Mouse (Mus musculus): ENCODE results near the gene Dlg5.

The Dlg5 gene

DNA sequence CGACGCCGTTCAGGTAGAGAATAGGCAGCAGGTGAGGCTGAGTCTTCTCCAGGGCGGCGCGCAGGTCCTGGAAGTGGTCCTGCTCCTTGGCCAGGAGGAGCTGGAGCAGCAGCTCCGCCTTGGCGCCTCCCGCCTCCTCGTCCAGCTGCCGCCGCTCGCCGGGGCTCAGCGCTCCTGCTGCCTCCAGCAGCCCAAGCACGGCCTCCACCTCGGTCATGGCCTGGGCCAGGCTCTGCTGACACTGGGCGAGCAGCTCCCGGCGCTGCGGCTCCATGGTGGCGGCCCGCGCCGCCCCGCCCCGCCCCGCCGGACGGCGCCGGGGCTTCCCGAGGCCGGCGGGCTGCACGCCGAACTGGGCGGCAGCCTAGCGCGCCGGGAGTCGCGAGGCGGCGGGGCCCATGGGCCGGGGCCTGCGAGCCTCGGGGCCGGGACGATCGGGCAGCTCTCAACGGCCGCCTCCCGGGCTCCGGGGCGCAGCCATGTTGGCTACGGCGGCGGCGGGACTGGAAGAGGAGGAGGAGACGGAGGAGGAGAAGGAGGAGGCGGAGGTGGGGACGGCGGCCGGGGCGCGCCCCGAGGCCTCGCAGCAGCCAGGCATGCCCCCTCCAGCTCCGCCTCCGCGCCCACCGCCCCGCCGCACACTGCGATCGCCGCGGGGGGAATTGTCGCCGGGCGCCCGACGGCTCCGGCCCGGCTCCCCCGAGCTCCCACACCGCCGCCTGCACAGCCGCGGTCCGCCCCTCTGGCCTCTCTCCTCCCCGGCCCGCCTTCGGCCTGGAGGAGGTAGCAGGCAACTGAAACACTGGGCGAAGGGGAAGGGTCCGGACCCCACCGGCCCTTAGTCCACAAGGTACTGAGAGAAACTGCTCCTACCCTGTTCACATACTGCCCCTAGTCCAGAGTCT lies at the start of gene Dlg5:
Gene Dlg5 (minus strand): TSS at position 744 of the 905 bp plus-strand sequence.
- in situ Hi-C loops (cut with MboI; ENCODE audit: low pct_unique_long_range_greater_than_20kb in 1 of 2, low sequenced_read_pairs in 2 of 2, unreplicated experiment in 1 of 2): no loop called here

GRCm38 (mm10) chr14:24293631-24294030 lies 47.9 kb upstream of the Dlg5 start:
- in situ Hi-C loops (cut with MboI; ENCODE audit: low pct_unique_long_range_greater_than_20kb in 1 of 2, low sequenced_read_pairs in 2 of 2, unreplicated experiment in 1 of 2): loop anchor here in 1 of 2 experiments (25.0 kb wide), 1 partner anchor 731 kb away; no protein-coding TSS in a partner anchor

GRCm38 (mm10) chr14:24292914-24293313 lies 47.2 kb upstream of the Dlg5 start, which contains the start of gene E330034G19Rik:
E330034G19Rik (plus strand) TSS chr14:24293214.
- in situ Hi-C loops (cut with MboI; ENCODE audit: low pct_unique_long_range_greater_than_20kb in 1 of 2, low sequenced_read_pairs in 2 of 2, unreplicated experiment in 1 of 2): loop anchor here in 1 of 2 experiments (25.0 kb wide), 1 partner anchor 731 kb away; no protein-coding TSS in a partner anchor

GRCm38 (mm10) chr14:24290726-24291125 lies 45.0 kb upstream of the Dlg5 start:
- in situ Hi-C loops (cut with MboI; ENCODE audit: low pct_unique_long_range_greater_than_20kb in 1 of 2, low sequenced_read_pairs in 2 of 2, unreplicated experiment in 1 of 2): loop anchor here in 1 of 2 experiments (25.0 kb wide), 1 partner anchor 728 kb away; no protein-coding TSS in a partner anchor

- in situ Hi-C loops (cut with MboI; ENCODE audit: low pct_unique_long_range_greater_than_20kb in 1 of 2, low sequenced_read_pairs in 2 of 2, unreplicated experiment in 1 of 2): loop anchor here in 1 of 2 experiments (25.0 kb wide), 1 partner anchor 724 kb away; no protein-coding TSS in a partner anchor
These were observed 40.4 kb upstream of the Dlg5 start for GRCm38 (mm10) chr14:24286136-24286535.

DNA sequence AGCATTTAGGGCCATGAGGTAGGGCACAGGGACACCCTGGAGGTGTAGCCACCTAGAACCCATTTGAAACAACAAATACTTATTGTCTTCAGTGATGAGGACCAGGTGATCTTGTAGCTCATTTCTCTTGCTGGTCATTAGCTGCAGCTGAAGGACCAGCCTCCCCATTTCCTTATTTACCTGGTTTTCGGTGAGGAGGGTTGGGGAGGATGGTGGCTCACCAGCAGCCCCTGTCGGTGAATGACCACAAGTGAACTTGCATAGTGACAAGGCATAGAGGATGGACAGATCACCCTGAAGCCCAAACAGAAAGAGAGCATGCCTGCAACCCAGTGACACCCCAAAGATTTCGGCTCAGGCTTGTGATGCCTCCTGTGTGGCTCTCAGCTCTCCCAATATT lies 36.6 kb upstream of the Dlg5 start:
- in situ Hi-C loops (cut with MboI; ENCODE audit: low pct_unique_long_range_greater_than_20kb in 1 of 2, low sequenced_read_pairs in 2 of 2, unreplicated experiment in 1 of 2): loop anchor here (5.0 to 25.0 kb wide), 2 partner anchors 220 to 720 kb away; no protein-coding TSS in a partner anchor

DNA sequence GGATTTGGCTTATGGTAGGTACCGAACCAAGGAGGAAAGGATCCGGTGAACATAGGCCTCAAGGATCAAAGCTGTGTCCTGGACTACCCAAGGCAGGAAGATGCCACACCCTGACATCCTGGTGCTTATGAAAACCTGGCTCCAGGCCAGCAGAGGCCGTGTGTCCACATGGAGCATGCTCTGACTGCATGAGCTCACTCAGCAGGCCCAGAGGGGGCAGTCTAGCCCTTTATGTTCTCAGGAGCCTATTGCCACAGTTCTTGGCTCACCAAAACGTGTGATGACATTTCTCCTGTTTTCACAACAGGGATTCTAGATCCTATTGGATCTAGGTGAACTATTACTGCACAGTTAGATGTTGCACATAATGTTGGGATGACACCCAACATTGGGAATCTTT lies 35.6 kb upstream of the Dlg5 start:
- in situ Hi-C loops (cut with MboI; ENCODE audit: low pct_unique_long_range_greater_than_20kb in 1 of 2, low sequenced_read_pairs in 2 of 2, unreplicated experiment in 1 of 2): loop anchor here (5.0 to 25.0 kb wide), 2 partner anchors 219 to 719 kb away; no protein-coding TSS in a partner anchor

DNA sequence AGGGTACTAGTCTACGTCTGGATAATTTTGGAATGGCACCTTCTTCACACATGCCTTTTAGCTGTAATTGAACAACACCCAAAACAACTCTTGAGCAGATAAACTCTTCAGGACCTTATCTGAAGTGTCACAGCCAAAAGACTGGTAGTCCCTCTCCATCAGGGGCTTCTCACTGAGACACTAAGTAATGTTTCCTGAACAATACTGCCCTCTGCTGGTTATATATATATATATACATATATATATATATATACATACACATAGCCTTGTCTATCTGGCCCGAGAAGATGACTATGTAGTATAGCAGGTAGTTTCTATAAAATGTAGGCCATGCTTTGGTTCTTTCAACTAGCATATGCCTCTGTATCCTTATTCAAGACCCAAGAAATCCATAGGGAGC lies 29.8 kb upstream of the Dlg5 start:
- in situ Hi-C loops (cut with MboI; ENCODE audit: low pct_unique_long_range_greater_than_20kb in 1 of 2, low sequenced_read_pairs in 2 of 2, unreplicated experiment in 1 of 2): loop anchor here in 1 of 2 experiments (25.0 kb wide), 1 partner anchor 713 kb away; no protein-coding TSS in a partner anchor

DNA sequence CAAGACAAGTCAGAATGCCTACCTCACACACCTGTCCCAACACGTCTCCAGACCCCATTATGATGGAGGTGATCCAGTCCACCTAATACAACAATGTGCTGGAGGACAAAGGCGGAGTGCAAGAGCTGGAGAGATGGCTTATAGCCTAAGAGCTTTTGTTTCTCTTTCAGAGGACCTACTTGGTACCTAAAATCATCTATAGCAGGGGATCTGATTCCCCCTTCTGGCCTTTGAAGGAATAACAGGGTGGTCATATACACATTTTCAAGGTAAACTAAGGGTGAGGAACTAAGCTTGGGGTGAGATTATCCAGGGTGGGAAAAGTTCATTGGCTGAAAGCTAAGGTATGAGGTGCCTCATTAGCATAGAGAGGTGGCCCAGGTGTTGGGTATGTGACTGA lies 27.9 kb upstream of the Dlg5 start:
- in situ Hi-C loops (cut with MboI; ENCODE audit: low pct_unique_long_range_greater_than_20kb in 1 of 2, low sequenced_read_pairs in 2 of 2, unreplicated experiment in 1 of 2): loop anchor here (5.0 kb wide), 2 partner anchors 91 to 206 kb away; no protein-coding TSS in a partner anchor

DNA sequence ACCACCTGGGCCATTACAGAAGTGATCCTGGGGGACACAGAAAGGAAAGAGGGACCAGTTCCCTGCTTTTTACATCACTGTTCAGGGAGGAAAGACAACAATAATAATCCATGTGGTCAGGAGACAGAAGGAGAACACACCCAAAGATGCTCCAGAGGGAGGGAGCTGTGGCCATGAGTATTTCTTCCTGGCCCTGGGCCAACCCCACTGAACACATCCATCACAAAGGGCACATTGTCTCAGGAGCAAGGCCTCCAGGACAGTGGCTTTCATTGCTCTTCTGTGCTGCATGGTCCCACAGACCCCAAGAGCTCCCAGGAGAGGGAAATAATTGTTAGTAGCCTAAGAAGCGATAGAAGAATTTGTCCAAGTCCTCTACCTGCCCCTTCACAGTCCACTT lies 23.9 kb upstream of the Dlg5 start:
- in situ Hi-C loops (cut with MboI; ENCODE audit: low pct_unique_long_range_greater_than_20kb in 1 of 2, low sequenced_read_pairs in 2 of 2, unreplicated experiment in 1 of 2): no loop called here

GRCm38 (mm10) chr14:24262915-24263314 lies 17.2 kb upstream of the Dlg5 start:
- in situ Hi-C loops (cut with MboI; ENCODE audit: low pct_unique_long_range_greater_than_20kb in 1 of 2, low sequenced_read_pairs in 2 of 2, unreplicated experiment in 1 of 2): no loop called here

DNA sequence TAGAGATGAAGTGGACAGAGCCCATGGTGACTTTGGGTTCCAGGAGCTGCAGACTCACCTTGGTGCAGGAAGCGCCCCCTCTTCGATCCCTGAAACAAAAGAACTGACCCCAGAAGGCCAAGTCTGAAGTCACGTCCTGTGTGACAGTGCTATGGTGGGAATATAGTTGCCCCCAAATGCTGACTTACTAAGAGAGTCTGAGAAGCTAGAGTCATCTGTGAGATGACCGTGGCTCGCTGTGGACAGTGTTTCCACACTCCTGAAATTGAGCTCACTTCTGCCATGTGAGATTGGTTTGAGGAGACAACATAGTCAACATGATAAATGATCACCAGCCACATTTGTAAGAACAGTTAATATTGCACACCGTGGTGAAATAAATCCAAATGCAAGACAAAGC lies 16.7 kb upstream of the Dlg5 start:
- in situ Hi-C loops (cut with MboI; ENCODE audit: low pct_unique_long_range_greater_than_20kb in 1 of 2, low sequenced_read_pairs in 2 of 2, unreplicated experiment in 1 of 2): no loop called here

DNA sequence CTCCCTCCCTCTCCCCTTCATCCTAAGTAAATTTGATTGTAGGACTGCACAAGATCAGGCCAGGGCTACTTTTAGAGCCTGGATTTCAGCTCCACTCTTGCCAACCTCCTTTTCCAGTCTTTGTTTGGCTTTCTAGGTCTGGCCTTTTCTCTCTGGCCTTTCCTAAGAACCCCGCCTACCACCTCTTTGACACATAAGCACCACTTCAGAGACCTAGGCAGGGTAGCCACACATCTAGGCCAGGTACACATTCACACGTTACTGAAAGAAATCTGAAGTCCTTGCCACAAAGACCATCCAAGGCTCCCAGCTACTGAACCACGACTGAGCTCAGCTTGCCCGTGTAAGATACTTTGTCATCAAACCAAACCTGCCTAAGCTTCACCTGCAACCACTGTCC lies 14.7 kb upstream of the Dlg5 start:
- in situ Hi-C loops (cut with MboI; ENCODE audit: low pct_unique_long_range_greater_than_20kb in 1 of 2, low sequenced_read_pairs in 2 of 2, unreplicated experiment in 1 of 2): no loop called here

- in situ Hi-C loops (cut with MboI; ENCODE audit: low pct_unique_long_range_greater_than_20kb in 1 of 2, low sequenced_read_pairs in 2 of 2, unreplicated experiment in 1 of 2): no loop called here
These were observed 10.2 kb upstream of the Dlg5 start for GRCm38 (mm10) chr14:24255956-24256355.

DNA sequence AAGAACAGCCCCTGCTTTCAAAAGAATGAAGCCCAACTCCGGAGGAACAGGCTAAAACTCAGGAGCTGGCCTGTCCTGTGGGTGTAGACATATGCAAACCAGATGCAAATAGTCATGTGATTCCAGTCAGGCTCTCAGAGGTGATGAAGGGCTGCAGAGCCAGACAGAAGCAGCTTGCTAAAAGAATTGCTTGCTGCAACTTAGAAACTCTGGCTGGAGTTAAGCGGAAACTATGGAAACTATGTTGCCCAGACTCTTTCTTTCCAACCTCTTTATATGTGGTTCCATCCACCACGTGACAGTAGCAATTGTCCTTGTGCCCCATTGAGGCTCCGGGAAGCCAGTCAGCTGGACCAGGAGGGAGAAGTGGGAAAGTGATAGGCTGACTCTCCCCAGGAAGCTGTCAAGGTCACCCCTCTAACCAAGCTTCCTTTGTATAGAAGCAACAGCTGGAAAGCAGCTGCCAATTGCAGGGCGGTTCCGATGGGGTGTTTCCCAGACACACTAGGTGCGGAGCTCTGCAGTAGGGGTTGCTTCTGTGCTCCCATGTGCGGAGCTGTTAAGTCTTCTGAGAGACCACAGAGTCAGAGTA lies 8.0 kb upstream of the Dlg5 start:
- in situ Hi-C loops (cut with MboI; ENCODE audit: low pct_unique_long_range_greater_than_20kb in 1 of 2, low sequenced_read_pairs in 2 of 2, unreplicated experiment in 1 of 2): no loop called here

DNA sequence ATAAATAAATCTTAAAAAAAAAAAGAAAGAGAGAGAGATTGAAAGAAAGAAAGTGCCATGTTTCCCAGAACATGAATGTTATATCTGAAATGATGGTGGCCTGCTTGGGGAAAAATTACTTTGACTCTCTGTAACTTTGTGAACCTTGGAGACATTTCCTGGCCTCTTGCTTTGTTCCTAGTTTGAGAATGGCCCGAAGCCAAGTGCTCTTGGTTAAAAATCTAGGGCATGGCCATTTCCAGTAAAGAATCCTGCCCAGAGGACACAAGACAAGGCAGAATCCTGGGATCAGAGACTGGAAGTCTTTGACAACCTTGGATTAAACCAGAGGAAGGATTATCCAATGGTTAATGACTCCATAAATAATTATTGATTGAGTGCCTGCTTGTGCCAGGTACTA lies 5.6 kb upstream of the Dlg5 start:
- in situ Hi-C loops (cut with MboI; ENCODE audit: low pct_unique_long_range_greater_than_20kb in 1 of 2, low sequenced_read_pairs in 2 of 2, unreplicated experiment in 1 of 2): no loop called here

DNA sequence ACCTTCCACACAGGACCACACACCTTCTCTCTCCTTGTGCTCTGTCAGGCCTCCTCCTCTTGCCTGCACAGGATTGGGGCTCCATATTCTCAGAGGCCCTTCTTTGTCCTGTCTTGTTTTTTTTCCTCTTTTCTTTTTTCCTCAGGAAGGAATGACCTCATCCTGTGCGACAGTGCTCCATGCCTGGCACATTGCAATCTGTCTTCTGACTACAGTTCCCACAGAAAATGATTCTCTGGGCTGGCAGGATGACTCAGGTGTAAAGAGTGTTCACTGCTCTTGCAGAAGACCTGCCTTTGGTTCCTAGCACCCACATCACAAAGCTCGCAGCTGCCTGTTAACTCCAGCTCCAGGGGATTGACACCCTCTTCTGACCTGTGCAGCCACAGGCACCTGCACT lies 4.2 kb upstream of the Dlg5 start:
- in situ Hi-C loops (cut with MboI; ENCODE audit: low pct_unique_long_range_greater_than_20kb in 1 of 2, low sequenced_read_pairs in 2 of 2, unreplicated experiment in 1 of 2): no loop called here

- in situ Hi-C loops (cut with MboI; ENCODE audit: low pct_unique_long_range_greater_than_20kb in 1 of 2, low sequenced_read_pairs in 2 of 2, unreplicated experiment in 1 of 2): no loop called here
These were observed 1.2 kb downstream of the Dlg5 start for GRCm38 (mm10) chr14:24244330-24245176.

All from mouse embryonic stem cell (cell line).